Mouse (Mus musculus) hindbrain, embryonic 12.5 days (tissue): ENCODE results near the gene Slc12a1. TPM values are rescaled to one million over a fixed set of nuclear protein-coding genes. Genes with fewer than 3 reads are reported as not detected.

Source experiments
- ATAC-seq: fragments of 200-750 bp; cut with Nextera tagmentation; 2 replicates; pipeline ENCODE4 v1.8.0; 2017; ENCODE audit warnings: moderate TSS enrichment; ENCODE audit not compliant: low FRiP score
- H3K27ac ChIP-seq: fragments of 300-500 bp; sonication (generic); 2 replicates; pipeline ENCODE4 v1.5.1; 2016; ENCODE audit warnings: mild to moderate bottlenecking
- H3K27me3 ChIP-seq: fragments of 300-500 bp; sonication (generic); 2 replicates; pipeline ENCODE4 v1.6.1; 2016; ENCODE audit warnings: mild to moderate bottlenecking
- H3K36me3 ChIP-seq: fragments of 300-500 bp; sonication (generic); 2 replicates; pipeline ENCODE4 v1.6.1; 2016; ENCODE audit warnings: mild to moderate bottlenecking
- H3K4me1 ChIP-seq: fragments of 300-500 bp; sonication (generic); 2 replicates; pipeline ENCODE4 v1.6.1; 2016
- H3K4me2 ChIP-seq: fragments of 300-500 bp; sonication (generic); replicated peaks from 2 replicates; pipeline ENCODE4 v1.6.1; 2016; ENCODE audit warnings: mild to moderate bottlenecking
- H3K4me3 ChIP-seq: fragments of 300-500 bp; sonication (generic); 2 replicates; pipeline ENCODE4 v1.5.1; 2016; ENCODE audit warnings: mild to moderate bottlenecking
- H3K9ac ChIP-seq: fragments of 300-500 bp; sonication (generic); 2 replicates; pipeline ENCODE4 v1.6.1; 2016; ENCODE audit warnings: mild to moderate bottlenecking, moderate library complexity
- H3K9me3 ChIP-seq: fragments of 300-500 bp; sonication (generic); replicated peaks from 2 replicates; pipeline ENCODE4 v1.6.1; 2016; ENCODE audit warnings: mild to moderate bottlenecking
- WGBS: fragments of 180-500 bp; shearing (Covaris S2); methylation state at CpG from one replicate; pipeline ENCODE4 v1.1.7; 2016; 5-methylcytosine and 5-hydroxymethylcytosine counted together
- polyA plus RNA-seq: library from polyadenylated mRNA; unstranded; fragments of >200 nt; fragmentation: Nextera tagmentation; extraction: Ambion mirVana; gene quantifications from 2 replicates; pipeline ENCODE4 v1.2.1, GENCODE M21; 2016

The Slc12a1 gene
- polyA plus RNA-seq, 1 experiment from 2014 or later: 0.19 TPM

GRCm38 (mm10) chr2:125136846-125137245 lies 15.5 kb upstream of the Slc12a1 start:
- H3K9ac ChIP-seq: 0 out of 2 replicates have a peak overlapping the region, but pooled peaks have one; percentile 29
- no peaks in the 10 kb centered on the region for H3K36me3 ChIP-seq
- 28% methylated on average over 7 of the region's 7 CpGs for WGBS

GRCm38 (mm10) chr2:125142336-125142735 lies 10.0 kb upstream of the Slc12a1 start:
- ATAC-seq: no peak
- no peaks in the 10 kb centered on the region for H3K9me3 ChIP-seq
- no peak overlapping the region for H3K4me2 ChIP-seq
- no peak overlapping the region for H3K27ac ChIP-seq
- no peaks in the 10 kb centered on the region for H3K36me3 ChIP-seq
- H3K9ac ChIP-seq: no peak overlapping the region
- H3K27me3 ChIP-seq: no peaks in the 10 kb centered on the region
- H3K4me3 ChIP-seq: no peak overlapping the region
- no peaks in the 10 kb centered on the region for H3K4me1 ChIP-seq

More at GRCm38 (mm10) chr2:125136846-125137245, 15.5 kb upstream of the Slc12a1 start:
- Histone ChIP-seq H3K4me3 (peak overlapping the region; percentile 42), H3K4me1 (peaks cover 8% of the 10 kb centered on the region), H3K27me3 (no peaks in the 10 kb centered on the region), H3K27ac (no peak overlapping the region), H3K4me2 (peak overlapping the region; percentile 75), H3K9me3 (no peaks in the 10 kb centered on the region)
- 0 out of 2 replicates have a peak, but pooled peaks have one; percentile 13 for ATAC-seq

GRCm38 (mm10) chr2:125154294-125154693 lies 2.0 kb downstream of the Slc12a1 start:
- Histone ChIP-seq H3K4me3 (no peak overlapping the region), H3K4me1 (0 out of 2 replicates have a peak, but pooled peaks cover 7% of the 10 kb centered on the region), H3K9ac (no peak overlapping the region), H3K27ac (no peak overlapping the region), H3K4me2 (no peak overlapping the region), H3K36me3 (no peaks in the 10 kb centered on the region), H3K9me3 (no peaks in the 10 kb centered on the region), H3K27me3 (no peaks in the 10 kb centered on the region)
- 82% methylated on average over 9 of the region's 9 CpGs for WGBS
- ATAC-seq: no peak

- Histone ChIP-seq H3K9ac (no peak overlapping the region), H3K9me3 (no peaks in the 10 kb centered on the region), H3K27me3 (no peaks in the 10 kb centered on the region), H3K4me2 (no peak overlapping the region), H3K36me3 (no peaks in the 10 kb centered on the region), H3K4me3 (no peak overlapping the region), H3K4me1 (0 out of 2 replicates have a peak, but pooled peaks cover 7% of the 10 kb centered on the region), H3K27ac (no peak overlapping the region)
- 13% methylated on average over 2 of the region's 2 CpGs for WGBS
- ATAC-seq: no peak
Observed at GRCm38 (mm10) chr2:125155504-125155903, 3.2 kb downstream of the Slc12a1 start.

- no peaks in the 10 kb centered on the region for H3K4me1 ChIP-seq
- H3K9me3 ChIP-seq: no peaks in the 10 kb centered on the region
- no peak overlapping the region for H3K4me3 ChIP-seq
- H3K4me2 ChIP-seq: no peak overlapping the region
- 55% methylated on average over 4 of the region's 4 CpGs for WGBS
- no peaks in the 10 kb centered on the region for H3K27me3 ChIP-seq
- H3K27ac ChIP-seq: no peak overlapping the region
- no peak overlapping the region for H3K9ac ChIP-seq
- no peaks in the 10 kb centered on the region for H3K36me3 ChIP-seq
- ATAC-seq: peak; percentile 69
Observed at GRCm38 (mm10) chr2:125162012-125162470, 9.7 kb downstream of the Slc12a1 start.

- Histone ChIP-seq H3K4me3 (no peak overlapping the region), H3K4me1 (no peaks in the 10 kb centered on the region), H3K4me2 (no peak overlapping the region), H3K27ac (no peak overlapping the region), H3K9me3 (no peaks in the 10 kb centered on the region), H3K36me3 (no peaks in the 10 kb centered on the region), H3K9ac (no peak overlapping the region), H3K27me3 (no peaks in the 10 kb centered on the region)
- ATAC-seq: no peak
- 88% methylated on average over 7 of the region's 7 CpGs for WGBS
Observed at GRCm38 (mm10) chr2:125178225-125178798, 26.0 kb downstream of the Slc12a1 start.

GRCm38 (mm10) chr2:125187904-125188303 lies 35.6 kb downstream of the Slc12a1 start:
- WGBS: 67% methylated on average over 11 of the region's 11 CpGs
- H3K27me3 ChIP-seq: no peaks in the 10 kb centered on the region

GRCm38 (mm10) chr2:125189197-125189596 lies 36.9 kb downstream of the Slc12a1 start:
- Histone ChIP-seq H3K4me3 (no peak overlapping the region), H3K4me2 (no peak overlapping the region), H3K4me1 (no peaks in the 10 kb centered on the region), H3K27ac (no peak overlapping the region), H3K27me3 (no peaks in the 10 kb centered on the region), H3K9me3 (no peaks in the 10 kb centered on the region), H3K9ac (no peak overlapping the region), H3K36me3 (no peaks in the 10 kb centered on the region)
- ATAC-seq: no peak
- WGBS: 3% methylated on average over 2 of the region's 2 CpGs

More at GRCm38 (mm10) chr2:125187904-125188303, 35.6 kb downstream of the Slc12a1 start:
- Histone ChIP-seq H3K4me3 (no peak overlapping the region), H3K9ac (no peak overlapping the region), H3K4me1 (no peaks in the 10 kb centered on the region), H3K36me3 (no peaks in the 10 kb centered on the region), H3K27ac (no peak overlapping the region), H3K9me3 (no peaks in the 10 kb centered on the region), H3K4me2 (no peak overlapping the region)
- ATAC-seq: no peak

GRCm38 (mm10) chr2:125192905-125193304 lies 40.6 kb downstream of the Slc12a1 start:
- Histone ChIP-seq H3K27me3 (no peaks in the 10 kb centered on the region), H3K4me1 (no peaks in the 10 kb centered on the region), H3K27ac (no peak overlapping the region), H3K4me2 (no peak overlapping the region), H3K4me3 (no peak overlapping the region), H3K36me3 (no peaks in the 10 kb centered on the region), H3K9ac (no peak overlapping the region), H3K9me3 (no peaks in the 10 kb centered on the region)
- ATAC-seq: no peak

GRCm38 (mm10) chr2:125196771-125197170 lies 44.5 kb downstream of the Slc12a1 start:
- Histone ChIP-seq H3K4me2 (no peak overlapping the region), H3K27me3 (no peaks in the 10 kb centered on the region), H3K9me3 (no peaks in the 10 kb centered on the region), H3K27ac (no peak overlapping the region), H3K9ac (no peak overlapping the region), H3K4me3 (no peak overlapping the region), H3K4me1 (no peaks in the 10 kb centered on the region), H3K36me3 (no peaks in the 10 kb centered on the region)
- no peak for ATAC-seq
- 64% methylated on average over 7 of the region's 7 CpGs for WGBS

GRCm38 (mm10) chr2:125208894-125209596 lies 56.7 kb downstream of the Slc12a1 start:
- H3K4me2 ChIP-seq: no peak overlapping the region
- H3K9me3 ChIP-seq: no peaks in the 10 kb centered on the region
- WGBS: 75% methylated on average over 14 of the region's 14 CpGs
- peak; percentile 73 for ATAC-seq
- no peak overlapping the region for H3K9ac ChIP-seq
- H3K4me3 ChIP-seq: no peak overlapping the region
- H3K4me1 ChIP-seq: no peaks in the 10 kb centered on the region
- no peaks in the 10 kb centered on the region for H3K36me3 ChIP-seq
- H3K27ac ChIP-seq: no peak overlapping the region
- H3K27me3 ChIP-seq: no peaks in the 10 kb centered on the region

- Histone ChIP-seq H3K27me3 (no peaks in the 10 kb centered on the region), H3K36me3 (no peaks in the 10 kb centered on the region), H3K9me3 (no peaks in the 10 kb centered on the region), H3K4me1 (no peaks in the 10 kb centered on the region), H3K27ac (no peak overlapping the region), H3K9ac (no peak overlapping the region), H3K4me3 (no peak overlapping the region), H3K4me2 (no peak overlapping the region)
- no peak for ATAC-seq
- 66% methylated on average over 10 of the region's 10 CpGs for WGBS
Observed at GRCm38 (mm10) chr2:125211831-125212510, 59.7 kb downstream of the Slc12a1 start.
